Mouse (Mus musculus) liver, embryonic 16.5 days (tissue): ENCODE results near the gene Plin3. TPM values are rescaled to one million over a fixed set of nuclear protein-coding genes. Genes with fewer than 3 reads are reported as not detected.

Experiments used
- ATAC-seq: fragments of 200-750 bp; cut with Nextera tagmentation; 2 replicates; pipeline ENCODE4 v1.8.0; 2017; ENCODE audit warnings: low read depth, mild to moderate bottlenecking, moderate number of reproducible peaks, moderate library complexity
- H3K27ac ChIP-seq: fragments of 300-500 bp; sonication (generic); 2 replicates; pipeline ENCODE4 v1.5.1; 2014; ENCODE audit warnings: mild to moderate bottlenecking, low read length
- H3K27me3 ChIP-seq: fragments of 300-500 bp; sonication (generic); 2 replicates; pipeline ENCODE4 v1.6.1; 2014; ENCODE audit warnings: low read depth, low read length, mixed read lengths; ENCODE audit not compliant: control insufficient read depth, insufficient read depth
- H3K36me3 ChIP-seq: fragments of 300-500 bp; sonication (generic); 2 replicates; pipeline ENCODE4 v1.6.1; 2014; ENCODE audit warnings: mild to moderate bottlenecking; ENCODE audit not compliant: control insufficient read depth, insufficient read depth
- H3K4me1 ChIP-seq: fragments of 300-500 bp; sonication (generic); 2 replicates; pipeline ENCODE4 v1.6.1; 2014; ENCODE audit warnings: low read depth, low read length, mixed read lengths; ENCODE audit not compliant: control insufficient read depth
- H3K4me2 ChIP-seq: fragments of 300-500 bp; sonication (generic); 2 replicates; pipeline ENCODE4 v1.6.1; 2014; ENCODE audit warnings: low read depth, low read length, mixed read lengths
- H3K4me3 ChIP-seq: fragments of 300-500 bp; sonication (generic); 2 replicates; pipeline ENCODE4 v1.5.1; 2014; ENCODE audit warnings: low read depth, mild to moderate bottlenecking, low read length
- H3K9ac ChIP-seq: fragments of 300-500 bp; sonication (generic); 2 replicates; pipeline ENCODE4 v1.6.1; 2014; ENCODE audit warnings: low read depth, low read length
- H3K9me3 ChIP-seq: fragments of 300-500 bp; sonication (generic); replicated peaks from 2 replicates; pipeline ENCODE4 v1.6.1; 2016; ENCODE audit warnings: low read length; ENCODE audit not compliant: control insufficient read depth
- WGBS: fragments of 180-500 bp; shearing (Covaris S2); extraction: QIAGEN DNeasy Blood & Tissue Kit; methylation state at CpG from one replicate; pipeline ENCODE4 v1.1.7; 2014; ENCODE audit not compliant: insufficient replicate concordance; 5-methylcytosine and 5-hydroxymethylcytosine counted together
- polyA plus RNA-seq: library from polyadenylated mRNA; unstranded; fragments of >200 nt; fragmentation: Nextera tagmentation; extraction: Ambion mirVana; gene quantifications from 2 replicates; pipeline ENCODE4 v1.2.1, GENCODE M21; 2015

The Plin3 gene
- polyA plus RNA-seq, 1 experiment from 2014 or later: 37.6 TPM

DNA sequence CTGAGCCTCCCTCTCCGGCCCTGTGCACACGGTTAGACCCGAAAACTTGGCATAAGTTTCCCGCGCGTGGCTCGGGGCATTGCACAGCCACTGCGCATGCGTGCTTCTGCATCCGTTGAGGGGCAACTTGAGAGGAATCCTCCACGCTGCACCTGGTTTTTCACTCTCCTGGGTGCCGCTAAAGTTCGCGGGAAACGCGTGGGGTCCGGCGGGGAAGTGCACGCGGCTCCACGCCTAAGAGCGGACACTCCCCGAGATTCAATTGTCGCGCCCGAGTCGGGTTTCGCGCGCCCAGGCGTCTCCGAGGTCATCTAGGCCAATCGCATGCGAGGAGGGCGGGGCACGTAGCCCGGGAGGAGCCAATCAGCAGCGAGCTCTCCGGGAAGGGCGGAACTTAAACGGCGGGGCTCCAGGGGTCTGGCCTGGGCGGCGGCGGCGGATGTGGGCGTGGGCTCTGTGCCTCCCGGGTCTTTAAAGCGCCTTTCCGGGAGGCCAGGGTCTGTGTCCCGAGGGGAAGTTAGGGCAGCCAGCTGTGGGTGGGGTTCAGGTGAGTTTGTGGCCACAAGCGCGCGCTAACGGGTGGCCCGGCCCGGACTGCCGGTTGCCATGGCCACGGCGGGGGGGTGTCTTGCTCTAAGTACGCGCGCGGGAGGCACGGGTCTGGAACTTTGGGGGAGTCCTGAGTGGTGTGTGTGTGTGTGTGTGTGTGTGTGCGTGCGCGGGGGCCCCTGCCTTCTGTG, 11.3 kb upstream of the Plin3 start:
- WGBS: under 1% methylated on average over 68 of the region's 68 CpGs
- H3K27me3 ChIP-seq: no peaks in the 10 kb centered on the region
- no peaks in the 10 kb centered on the region for H3K9me3 ChIP-seq
- H3K27ac ChIP-seq: peak overlapping the region; percentile 88
- peak overlapping the region; percentile 81 for H3K4me3 ChIP-seq
- peaks cover 21% of the 10 kb centered on the region for H3K36me3 ChIP-seq
- H3K4me2 ChIP-seq: peak overlapping the region; percentile 99
- ATAC-seq: peak; percentile 90
- peak overlapping the region; percentile 78 for H3K9ac ChIP-seq
- peaks cover 35% of the 10 kb centered on the region for H3K4me1 ChIP-seq

DNA sequence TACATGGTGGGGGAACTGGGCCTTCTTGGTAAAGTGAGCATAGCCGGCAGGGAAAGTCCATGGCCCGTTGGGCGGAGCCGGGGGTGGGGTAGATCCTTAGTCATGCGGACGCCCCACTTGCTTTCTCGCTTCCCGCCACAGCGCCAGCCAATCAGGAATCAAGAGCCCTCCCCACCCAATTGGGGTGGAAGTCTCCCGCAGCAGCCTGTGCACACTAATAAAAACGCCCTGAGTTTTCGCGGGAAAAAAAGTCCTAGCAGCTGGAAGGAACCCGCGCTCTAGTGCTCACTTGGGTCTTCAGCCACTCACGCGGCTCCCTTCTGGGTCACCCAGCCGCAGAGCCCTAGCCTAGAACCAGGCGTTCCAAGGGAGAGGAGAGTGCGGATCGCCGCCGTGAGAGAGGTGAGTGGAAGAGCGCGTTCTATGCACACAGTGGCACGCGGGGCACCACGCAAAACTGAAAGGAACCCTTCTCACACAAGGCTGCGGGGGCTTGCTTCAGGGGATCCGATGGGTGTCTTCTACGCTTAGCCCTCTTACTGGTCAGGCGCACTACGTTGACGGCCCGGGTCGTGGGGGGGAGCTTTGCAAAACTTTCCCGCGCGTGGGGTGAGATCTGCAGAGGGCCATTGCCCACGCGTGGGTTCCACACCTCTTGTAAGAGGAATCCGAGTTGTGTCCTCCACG, 10.6 kb upstream of the Plin3 start, which contains the start of gene Uhrf1:
Gene Uhrf1, plus strand, starts transcription at position 162 of the 687 bp plus-strand sequence.
- H3K9me3 ChIP-seq: no peaks in the 10 kb centered on the region
- peaks cover 35% of the 10 kb centered on the region for H3K4me1 ChIP-seq
- no peaks in the 10 kb centered on the region for H3K27me3 ChIP-seq
- H3K4me3 ChIP-seq: peak within 1 kb of the TSS; percentile 81
- peak within 1 kb of the TSS; percentile 99 for H3K4me2 ChIP-seq
- under 1% methylated on average over 43 of the region's 43 CpGs for WGBS
- peaks cover 14% of the 10 kb centered on the region for H3K36me3 ChIP-seq
- peak within 1 kb of the TSS; percentile 78 for H3K9ac ChIP-seq
- H3K27ac ChIP-seq: peak within 1 kb of the TSS; percentile 90
- peak; percentile 86 for ATAC-seq

DNA sequence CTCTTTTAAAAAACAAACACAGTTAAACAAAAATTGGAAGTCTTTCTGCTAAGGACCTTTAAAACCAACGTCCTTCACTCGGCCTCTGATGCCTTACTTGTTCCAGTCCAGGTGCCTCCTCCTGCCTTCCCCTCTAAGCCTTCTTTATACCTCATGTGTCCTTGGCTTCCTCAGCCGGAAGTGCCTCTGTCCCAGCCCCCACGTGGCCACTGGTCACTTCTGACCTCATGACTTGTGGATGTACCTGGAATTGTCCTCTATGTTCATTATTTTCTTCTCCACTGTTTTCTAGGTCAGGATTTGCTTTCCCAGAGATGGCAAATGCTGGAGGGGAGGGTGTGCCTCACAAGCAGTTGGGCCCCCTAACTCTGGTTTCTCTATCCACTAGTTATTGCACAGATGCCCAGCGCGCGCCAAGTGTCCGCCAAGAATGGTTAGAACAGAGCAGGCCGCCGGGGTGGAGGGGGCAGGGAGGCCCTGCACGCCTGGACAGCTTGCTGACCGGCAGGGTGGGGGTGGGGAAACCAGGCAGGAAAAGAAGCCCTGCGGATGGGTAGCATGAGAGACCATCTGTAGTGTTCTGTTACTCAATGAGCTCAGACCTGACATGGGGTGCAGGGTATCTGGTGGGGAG, 9.8 kb upstream of the Plin3 start:
- Histone ChIP-seq H3K4me1 (peaks cover 35% of the 10 kb centered on the region), H3K4me2 (peak overlapping the region; percentile 99), H3K27me3 (no peaks in the 10 kb centered on the region), H3K36me3 (peaks cover 6% of the 10 kb centered on the region; the same call in 1 of the 2 replicates), H3K27ac (peak overlapping the region; percentile 90), H3K4me3 (peak overlapping the region; percentile 81), H3K9me3 (no peaks in the 10 kb centered on the region), H3K9ac (peak overlapping the region; percentile 63)
- ATAC-seq: peak; percentile 4; the same call in 1 of the 2 replicates
- 41% methylated on average over 13 of the region's 13 CpGs for WGBS

DNA sequence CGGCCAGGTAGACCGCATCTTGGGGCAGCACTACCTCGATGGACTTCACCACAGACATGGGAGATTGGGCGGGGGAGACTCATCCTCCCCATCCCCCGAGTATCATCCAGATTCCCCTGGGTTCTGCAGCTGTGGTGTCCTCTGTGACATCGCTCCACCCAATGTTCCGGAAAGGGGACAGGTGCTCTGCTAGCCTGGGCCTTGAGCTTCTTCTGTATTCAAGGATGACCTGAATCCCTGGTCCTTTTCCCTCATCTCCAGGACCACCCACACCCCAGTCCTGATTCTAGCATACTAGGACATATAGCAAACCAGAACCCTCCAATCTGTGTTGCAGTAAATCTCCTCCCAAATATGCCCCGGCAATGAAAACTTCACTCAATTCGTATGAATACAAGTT, 7.5 kb upstream of the Plin3 start, which contains the start of gene Arrdc5:
Gene Arrdc5, minus strand, starts transcription at position 101 of the 400 bp plus-strand sequence.
- no peaks in the 10 kb centered on the region for H3K27me3 ChIP-seq
- H3K27ac ChIP-seq: no peak within 1 kb of the TSS
- H3K4me3 ChIP-seq: no peak within 1 kb of the TSS
- WGBS: 78% methylated on average over 9 of the region's 9 CpGs
- no peak within 1 kb of the TSS for H3K4me2 ChIP-seq
- H3K9me3 ChIP-seq: no peaks in the 10 kb centered on the region
- H3K4me1 ChIP-seq: peaks cover 18% of the 10 kb centered on the region
- H3K36me3 ChIP-seq: 0 out of 2 replicates have a peak, but pooled peaks cover 2% of the 10 kb centered on the region
- no peak for ATAC-seq
- no peak within 1 kb of the TSS for H3K9ac ChIP-seq

- Histone ChIP-seq H3K36me3 (no peaks in the 10 kb centered on the region), H3K9me3 (no peaks in the 10 kb centered on the region), H3K9ac (no peak overlapping the region), H3K4me3 (no peak overlapping the region), H3K27ac (no peak overlapping the region), H3K4me1 (peaks cover 12% of the 10 kb centered on the region), H3K4me2 (no peak overlapping the region), H3K27me3 (no peaks in the 10 kb centered on the region)
- 77% methylated on average over 1 of the region's 1 CpGs for WGBS
- no peak for ATAC-seq
Observed at GRCm38 (mm10) chr17:56298238-56298637, 5.6 kb upstream of the Plin3 start.

- Histone ChIP-seq H3K27me3 (no peaks in the 10 kb centered on the region), H3K9me3 (no peaks in the 10 kb centered on the region), H3K9ac (no peak overlapping the region), H3K4me2 (no peak overlapping the region), H3K27ac (no peak overlapping the region), H3K4me3 (no peak overlapping the region), H3K36me3 (no peaks in the 10 kb centered on the region), H3K4me1 (peaks cover 10% of the 10 kb centered on the region)
- 44% methylated on average over 1 of the region's 1 CpGs for WGBS
- no peak for ATAC-seq
Observed at GRCm38 (mm10) chr17:56296201-56296600, 3.5 kb upstream of the Plin3 start.

- Histone ChIP-seq H3K4me1 (peaks cover 29% of the 10 kb centered on the region), H3K36me3 (no peaks in the 10 kb centered on the region), H3K27ac (no peak overlapping the region), H3K27me3 (no peaks in the 10 kb centered on the region), H3K4me3 (no peak overlapping the region), H3K9ac (no peak overlapping the region), H3K4me2 (no peak overlapping the region), H3K9me3 (no peaks in the 10 kb centered on the region)
- no peak for ATAC-seq
- 84% methylated on average over 19 of the region's 19 CpGs for WGBS
Observed at GRCm38 (mm10) chr17:56294241-56294640, 1.6 kb upstream of the Plin3 start.

DNA sequence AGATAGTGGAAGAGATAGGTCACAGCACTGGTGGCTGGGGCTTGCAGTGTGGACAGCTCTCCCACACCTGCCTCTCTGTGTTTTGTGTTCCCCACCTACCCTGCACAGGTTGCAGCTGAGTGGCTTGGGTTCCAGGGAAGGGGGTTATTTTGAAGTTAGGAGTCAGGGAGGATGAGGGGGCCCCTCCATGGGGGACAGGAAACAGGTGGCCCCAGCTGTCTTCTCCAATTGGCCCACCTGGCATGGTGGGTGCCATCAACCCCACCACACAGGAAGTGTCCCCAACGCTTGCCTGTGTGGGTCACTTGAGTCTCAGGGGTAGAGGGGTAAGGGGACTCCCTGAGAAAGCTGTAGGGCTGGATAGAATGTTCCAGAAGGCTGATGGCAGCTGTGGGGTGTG, 618 bp upstream of the Plin3 start:
- WGBS: 37% methylated on average over 1 of the region's 1 CpGs
- Histone ChIP-seq H3K4me1 (peaks cover 38% of the 10 kb centered on the region), H3K4me3 (no peak overlapping the region), H3K4me2 (no peak overlapping the region), H3K9ac (no peak overlapping the region), H3K9me3 (no peaks in the 10 kb centered on the region), H3K27me3 (no peaks in the 10 kb centered on the region), H3K36me3 (no peaks in the 10 kb centered on the region), H3K27ac (no peak overlapping the region)
- ATAC-seq: no peak
